Mouse (Mus musculus): Measurements from ENCODE around the gene Agap2.
"Not testable (repeated sequence)": the region's sequence is repeated elsewhere in the genome, so short reads cannot be mapped to it uniquely, and the experiment has no call there.

The Agap2 gene

GRCm38 (mm10) chr10:127132469-127132868 lies 57.4 kb downstream of the Agap2 start:
- DNase-seq (ENCODE audit: low read depth in 1 of 2, low spot score in 2 of 2): no peak

GRCm38 (mm10) chr10:127134394-127135035 lies 59.4 kb downstream of the Agap2 start:
- not testable (repeated sequence) for DNase-seq (ENCODE audit: low read depth in 1 of 2, low spot score in 2 of 2)

- no peak for DNase-seq (ENCODE audit: low read depth in 1 of 2, low spot score in 2 of 2)
Measured at GRCm38 (mm10) chr10:127135118-127135836, 60.2 kb downstream of the Agap2 start.

- DNase-seq (ENCODE audit: low read depth in 1 of 2, low spot score in 2 of 2): peak; percentile 49 to 68
Measured at GRCm38 (mm10) chr10:127136510-127136909, 61.4 kb downstream of the Agap2 start.

GRCm38 (mm10) chr10:127137896-127138295 lies 62.8 kb downstream of the Agap2 start:
- DNase-seq (ENCODE audit: low read depth in 1 of 2, low spot score in 2 of 2): no peak

- DNase-seq (ENCODE audit: low read depth in 1 of 2, low spot score in 2 of 2): no peak
Measured at GRCm38 (mm10) chr10:127138328-127139141, 63.5 kb downstream of the Agap2 start.

GRCm38 (mm10) chr10:127140971-127141370 lies 65.9 kb downstream of the Agap2 start:
- DNase-seq (ENCODE audit: low read depth in 1 of 2, low spot score in 2 of 2): no peak

GRCm38 (mm10) chr10:127141500-127141899 lies 66.4 kb downstream of the Agap2 start:
- DNase-seq (ENCODE audit: low read depth in 1 of 2, low spot score in 2 of 2): peak in 1 of 2 experiments; percentile 47
